Mouse (Mus musculus): ENCODE measurements around the gene Ssh1. TPM values are rescaled to one million over a fixed set of nuclear protein-coding genes. Genes with fewer than 3 reads are reported as not detected.
A peak's percentile ranks its signal among the peaks of the same experiment; 100 is the strongest.

Gene Ssh1
- polyA plus RNA-seq, 1 experiment: 19.2 TPM

DNA sequence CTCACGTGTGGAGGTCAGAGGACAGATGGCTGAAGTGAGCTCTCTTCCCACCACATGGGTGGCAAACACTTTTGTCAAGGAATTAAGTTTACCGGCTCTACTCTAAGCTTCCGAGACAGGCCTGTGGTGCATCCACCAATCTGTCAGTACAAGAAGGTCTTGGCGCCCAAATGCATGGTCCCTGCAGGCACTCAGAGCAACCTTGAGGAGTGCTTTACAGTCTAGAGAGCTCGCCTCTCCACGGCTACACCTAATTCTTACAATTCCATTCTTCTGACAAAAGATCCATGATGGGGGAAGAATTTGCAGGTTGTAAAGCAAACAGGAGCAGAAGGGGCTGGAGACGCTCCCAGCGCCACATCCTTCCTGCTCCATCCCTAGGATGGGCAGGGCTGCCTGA lies 17.1 kb downstream of the Ssh1 start:
- DNase-seq (ENCODE audit: low read depth): no peak
- no peak for TF ChIP-seq POLR2A (IDR thresholded peaks at IDR 0.05; ENCODE audit: borderline replicate concordance, extremely low read depth, insufficient read depth, insufficient read length, poor library complexity, severe bottlenecking)
- TF ChIP-seq CTCF (IDR thresholded peaks at IDR 0.05; ENCODE audit: borderline replicate concordance, extremely low read depth, insufficient read depth, insufficient read length): no peak

DNA sequence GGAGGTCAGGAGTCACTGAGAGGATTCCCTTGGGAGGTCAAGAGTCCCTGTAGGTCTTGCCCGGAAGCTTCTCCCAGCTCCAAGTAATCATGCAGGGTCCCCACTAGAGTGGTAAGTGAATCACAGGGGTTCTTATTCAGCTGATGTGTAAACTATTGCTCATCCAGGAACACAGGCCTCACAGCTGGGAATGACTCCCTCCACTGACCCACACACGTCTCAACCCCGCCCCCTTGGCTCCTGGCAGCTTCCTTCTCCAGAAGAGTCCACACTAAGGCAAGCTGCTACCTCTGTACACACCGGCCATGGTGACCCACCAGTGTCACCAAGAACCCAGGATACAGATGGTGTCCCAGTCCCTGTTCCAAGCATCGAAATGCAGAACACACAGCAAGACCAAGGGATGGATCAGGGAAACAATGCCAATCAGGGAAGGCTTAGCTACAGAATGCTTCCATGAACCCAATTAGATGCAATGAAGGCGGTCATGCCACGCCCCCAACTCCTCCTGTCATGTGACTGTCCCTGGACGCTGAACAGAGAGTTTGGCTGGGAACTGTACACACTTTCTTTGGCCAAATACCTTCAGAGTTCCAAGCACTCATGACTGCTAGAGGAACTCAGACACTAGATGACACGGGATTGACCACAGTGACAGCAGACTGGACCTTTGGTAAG lies 18.0 kb downstream of the Ssh1 start:
- peak; percentile 47 for DNase-seq (ENCODE audit: low read depth)
- TF ChIP-seq CTCF (IDR thresholded peaks at IDR 0.05; ENCODE audit: borderline replicate concordance, extremely low read depth, insufficient read depth, insufficient read length) (no peak), POLR2A (IDR thresholded peaks at IDR 0.05; ENCODE audit: borderline replicate concordance, extremely low read depth, insufficient read depth, insufficient read length, poor library complexity, severe bottlenecking) (no peak)

DNA sequence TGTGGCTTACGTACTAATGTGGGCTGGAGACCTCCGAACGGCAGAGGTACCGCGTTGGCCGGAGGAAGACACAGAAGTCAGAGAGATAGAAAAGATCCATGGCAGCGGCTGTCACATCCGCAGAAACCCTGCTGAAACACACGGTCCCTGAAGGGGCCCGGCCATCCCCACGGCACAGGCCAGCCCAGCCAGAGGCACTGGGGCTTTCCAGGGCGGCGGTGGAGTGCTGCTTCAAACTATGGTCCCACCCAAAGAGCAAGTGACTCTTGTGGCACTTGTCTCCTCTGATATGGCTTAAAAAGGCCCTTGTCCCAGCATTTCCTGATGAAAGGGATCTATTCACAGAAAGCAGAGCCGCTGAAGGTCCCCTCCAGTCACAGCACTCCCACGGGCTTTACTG lies 19.1 kb downstream of the Ssh1 start:
- TF ChIP-seq CTCF (IDR thresholded peaks at IDR 0.05; ENCODE audit: borderline replicate concordance, extremely low read depth, insufficient read depth, insufficient read length) (no peak), POLR2A (IDR thresholded peaks at IDR 0.05; ENCODE audit: borderline replicate concordance, extremely low read depth, insufficient read depth, insufficient read length, poor library complexity, severe bottlenecking) (no peak)
- no peak for DNase-seq (ENCODE audit: low read depth)

DNA sequence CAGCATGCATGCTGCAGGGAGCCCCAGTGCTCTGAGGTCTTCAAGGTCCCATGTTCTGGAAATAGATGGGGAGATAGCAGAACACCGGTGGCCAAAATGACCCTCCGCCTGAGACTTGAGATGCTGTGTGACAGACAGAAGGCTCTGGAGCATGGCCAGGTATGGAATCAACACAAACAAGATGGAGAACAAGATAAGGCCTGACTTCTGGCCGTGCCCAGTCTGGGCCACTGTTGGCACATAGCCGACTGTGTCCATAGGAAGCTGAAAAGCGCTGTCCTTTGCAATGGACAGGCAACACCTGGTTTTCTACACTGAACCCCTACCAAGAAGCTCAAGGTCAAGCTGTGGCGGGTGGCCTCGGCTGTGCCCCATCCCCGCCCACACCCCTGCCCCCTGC lies 19.9 kb downstream of the Ssh1 start:
- TF ChIP-seq POLR2A (IDR thresholded peaks at IDR 0.05; ENCODE audit: borderline replicate concordance, extremely low read depth, insufficient read depth, insufficient read length, poor library complexity, severe bottlenecking) (no peak), CTCF (IDR thresholded peaks at IDR 0.05; ENCODE audit: borderline replicate concordance, extremely low read depth, insufficient read depth, insufficient read length) (no peak)

DNA sequence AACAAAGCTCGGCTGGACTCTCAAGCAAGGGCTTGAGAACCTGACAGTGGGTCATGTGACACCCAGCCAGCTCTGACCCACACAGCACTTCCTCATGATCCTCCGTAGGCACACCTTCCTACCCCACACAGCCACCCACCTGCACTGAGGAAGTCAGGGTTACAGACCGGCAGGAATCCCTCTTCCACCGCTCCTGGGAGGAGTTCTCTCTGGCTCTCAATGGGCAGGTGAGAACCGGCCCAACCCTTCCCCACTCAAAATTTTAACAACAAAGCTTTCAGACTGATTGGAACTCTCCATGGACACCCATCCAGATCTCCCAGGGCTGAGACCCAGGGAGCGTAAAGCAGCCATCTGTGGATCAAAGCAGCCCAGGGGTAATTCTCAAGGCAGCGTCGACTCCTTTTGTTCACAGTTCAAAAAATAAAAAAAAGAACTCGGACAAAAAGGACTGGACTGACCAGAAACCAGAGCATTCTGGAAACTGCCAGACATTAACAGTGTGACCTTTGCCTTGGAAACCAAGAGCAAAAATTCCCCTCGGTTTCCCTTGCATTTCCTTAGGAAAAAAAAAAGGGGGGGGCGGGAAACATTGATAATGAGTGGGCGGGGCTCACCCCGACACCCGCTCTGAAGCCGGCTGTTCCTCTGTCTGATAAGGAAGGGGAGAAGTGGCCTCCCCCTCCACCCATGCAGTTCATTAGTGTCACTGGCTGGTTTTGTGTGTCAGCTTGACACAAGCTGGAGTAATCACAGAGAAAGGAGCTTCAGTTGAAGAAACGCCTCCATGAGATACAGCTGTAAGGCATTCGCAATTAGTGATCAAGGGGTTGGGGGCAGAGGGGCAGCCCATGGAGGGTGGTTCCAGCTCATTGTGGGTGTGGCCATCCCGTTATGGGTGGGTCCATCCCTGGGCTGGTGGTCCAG lies 20.8 kb downstream of the Ssh1 start:
- peak; percentile 78 for DNase-seq (ENCODE audit: low read depth)
- TF ChIP-seq CTCF (IDR thresholded peaks at IDR 0.05; ENCODE audit: borderline replicate concordance, extremely low read depth, insufficient read depth, insufficient read length) (no peak), POLR2A (IDR thresholded peaks at IDR 0.05; ENCODE audit: borderline replicate concordance, extremely low read depth, insufficient read depth, insufficient read length, poor library complexity, severe bottlenecking) (no peak)

More for the DNA sequence above, 19.9 kb downstream of the Ssh1 start:
- DNase-seq (ENCODE audit: low read depth): no peak

DNA sequence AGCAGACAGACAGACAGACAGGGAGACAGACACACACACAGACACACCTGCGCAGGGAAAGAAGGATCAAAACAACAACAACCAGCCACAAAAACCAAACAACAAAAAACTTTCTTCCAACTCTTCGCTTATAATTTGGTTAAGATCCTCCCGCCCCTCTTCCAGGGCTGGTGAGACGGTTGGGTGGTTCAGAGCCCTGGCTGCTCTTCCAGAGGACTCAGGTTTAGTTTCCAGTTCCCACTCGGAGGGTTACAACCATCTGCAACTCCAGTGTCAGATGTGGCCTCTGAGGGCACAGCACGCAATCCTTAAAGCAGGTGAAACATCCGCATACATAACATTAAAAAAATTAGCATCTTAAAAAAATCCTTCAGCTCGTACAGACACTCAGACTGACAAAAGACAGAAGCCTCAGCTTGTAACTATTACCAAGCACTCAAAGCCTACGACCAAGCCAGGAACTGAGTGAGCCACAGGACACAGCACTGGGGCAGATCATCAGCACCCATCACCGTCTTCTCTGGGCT lies 22.2 kb downstream of the Ssh1 start:
- TF ChIP-seq POLR2A (IDR thresholded peaks at IDR 0.05; ENCODE audit: borderline replicate concordance, extremely low read depth, insufficient read depth, insufficient read length, poor library complexity, severe bottlenecking): no peak
- no peak for TF ChIP-seq CTCF (IDR thresholded peaks at IDR 0.05; ENCODE audit: borderline replicate concordance, extremely low read depth, insufficient read depth, insufficient read length)
- no peak for DNase-seq (ENCODE audit: low read depth)

DNA sequence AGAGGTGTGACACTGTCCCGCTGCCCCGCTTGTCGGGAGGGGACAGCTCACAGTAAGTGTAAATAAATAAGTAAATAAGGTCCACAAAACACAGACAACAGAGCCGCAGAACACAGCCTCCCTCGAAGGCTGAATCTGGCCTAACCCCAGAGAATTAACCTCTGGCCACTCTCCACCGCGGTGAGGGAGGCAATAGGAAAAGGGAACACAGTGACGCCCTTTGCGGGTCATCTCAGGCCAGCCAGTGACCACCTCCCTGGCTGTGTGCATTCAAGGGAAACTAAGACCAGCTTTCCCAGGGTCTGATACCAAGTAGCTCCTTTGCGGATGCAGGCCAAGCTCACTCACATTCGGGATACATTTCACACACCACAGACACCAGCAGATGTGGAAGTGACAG lies 25.3 kb downstream of the Ssh1 start:
- no peak for DNase-seq (ENCODE audit: low read depth)
- TF ChIP-seq CTCF (IDR thresholded peaks at IDR 0.05; ENCODE audit: borderline replicate concordance, extremely low read depth, insufficient read depth, insufficient read length): no peak

DNA sequence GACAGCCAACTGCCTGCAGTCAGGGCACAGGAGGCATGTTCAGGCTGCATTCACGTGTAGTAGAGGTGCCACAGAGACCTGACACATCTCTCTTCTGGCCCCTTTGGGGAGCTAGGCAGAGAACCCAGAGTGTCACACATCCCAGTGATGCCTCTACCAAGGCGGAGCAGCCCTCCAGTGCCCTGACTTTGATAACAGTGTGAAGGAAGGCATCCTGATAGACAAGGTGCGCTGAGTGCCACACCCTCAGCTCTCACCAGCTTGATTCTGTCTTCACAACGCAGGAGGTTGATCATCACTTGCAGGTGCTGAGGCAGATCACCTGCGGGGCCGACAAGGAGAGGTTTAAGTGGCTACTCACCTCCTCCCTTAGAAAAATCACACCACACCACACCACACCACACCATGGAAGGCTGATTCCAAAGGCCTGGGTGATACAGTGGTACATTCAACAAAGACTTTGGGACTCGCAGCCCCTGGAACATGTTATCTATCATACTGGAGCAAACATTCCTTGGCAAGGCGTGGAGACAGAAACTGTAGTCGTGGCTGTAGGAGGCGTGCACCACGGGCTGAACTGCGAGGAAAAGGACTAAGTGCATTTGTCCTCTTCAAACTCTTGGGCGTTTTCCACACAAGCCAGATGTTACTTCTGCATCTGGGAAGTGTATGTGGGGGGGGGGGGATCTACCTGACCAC lies 27.1 kb downstream of the Ssh1 start:
- TF ChIP-seq CTCF (IDR thresholded peaks at IDR 0.05; ENCODE audit: borderline replicate concordance, extremely low read depth, insufficient read depth, insufficient read length) (no peak), POLR2A (IDR thresholded peaks at IDR 0.05; ENCODE audit: borderline replicate concordance, extremely low read depth, insufficient read depth, insufficient read length, poor library complexity, severe bottlenecking) (no peak)
- DNase-seq (ENCODE audit: low read depth): no peak

DNA sequence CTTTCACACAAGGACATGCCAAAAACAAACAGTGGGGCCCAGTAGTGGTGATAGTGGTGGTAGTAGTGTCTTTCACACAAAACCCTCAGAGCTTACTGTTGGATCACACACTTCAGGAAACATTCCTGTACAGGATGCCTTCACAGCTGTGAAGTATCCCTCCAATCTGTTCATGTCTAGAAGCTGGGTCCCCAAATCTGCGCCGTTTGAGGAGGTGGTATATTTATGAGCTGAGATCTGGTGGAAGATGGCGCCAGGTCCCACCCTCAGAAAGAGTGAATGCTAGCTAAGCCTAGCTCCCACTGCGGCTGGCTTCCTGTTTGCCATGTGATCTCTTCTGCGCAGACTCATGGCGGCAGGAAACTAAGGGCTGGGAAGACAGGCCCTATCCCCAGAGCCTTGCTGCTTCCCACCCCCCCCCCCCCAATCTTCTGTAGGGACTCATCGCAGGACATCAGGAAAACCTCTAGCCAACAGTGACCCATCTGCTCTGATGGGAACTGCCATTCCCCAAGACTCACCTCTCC lies 28.0 kb downstream of the Ssh1 start:
- no peak for DNase-seq (ENCODE audit: low read depth)
- TF ChIP-seq POLR2A (IDR thresholded peaks at IDR 0.05; ENCODE audit: borderline replicate concordance, extremely low read depth, insufficient read depth, insufficient read length, poor library complexity, severe bottlenecking): no peak
- TF ChIP-seq CTCF (IDR thresholded peaks at IDR 0.05; ENCODE audit: borderline replicate concordance, extremely low read depth, insufficient read depth, insufficient read length): no peak

DNA sequence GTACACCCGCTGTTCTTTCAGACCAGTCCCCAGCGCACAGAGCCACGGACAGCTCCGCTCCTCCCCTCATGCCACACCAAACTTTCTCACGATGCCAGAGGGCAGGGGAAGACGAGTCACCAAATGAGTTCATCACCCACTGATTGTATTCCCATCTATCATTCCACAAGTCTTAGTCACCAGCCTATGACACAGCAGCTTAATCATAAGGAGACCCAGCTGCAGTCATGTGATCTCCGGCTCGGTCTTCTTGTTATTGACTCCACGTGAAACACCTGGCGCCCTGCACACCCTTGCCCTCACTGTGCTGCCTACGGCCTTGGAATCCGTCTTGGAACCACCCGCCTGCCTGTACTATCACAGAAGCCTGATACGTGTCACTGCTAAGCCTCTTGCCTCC lies 28.7 kb downstream of the Ssh1 start:
- TF ChIP-seq CTCF (IDR thresholded peaks at IDR 0.05; ENCODE audit: borderline replicate concordance, extremely low read depth, insufficient read depth, insufficient read length): no peak
- no peak for TF ChIP-seq POLR2A (IDR thresholded peaks at IDR 0.05; ENCODE audit: borderline replicate concordance, extremely low read depth, insufficient read depth, insufficient read length, poor library complexity, severe bottlenecking)
- no peak for DNase-seq (ENCODE audit: low read depth)

DNA sequence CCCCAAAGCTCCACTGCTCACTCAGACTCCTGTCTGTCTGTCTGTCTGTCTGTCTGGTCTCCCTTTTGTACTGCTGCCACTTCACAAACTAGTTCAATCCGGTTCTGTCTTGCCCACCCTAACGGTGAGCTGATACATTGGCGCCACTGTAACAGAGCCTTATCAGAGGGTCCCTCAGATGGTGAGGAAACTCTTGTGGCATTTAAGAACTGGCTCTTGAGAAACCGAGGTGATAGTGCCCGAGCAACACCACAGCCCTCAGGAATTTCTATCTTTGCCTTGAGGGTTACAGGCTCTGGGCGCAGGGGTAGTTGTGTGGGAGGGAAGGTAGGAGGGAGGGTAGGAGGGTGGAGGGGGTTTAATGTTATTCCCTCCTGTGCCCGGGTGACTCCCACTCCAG lies 31.9 kb downstream of the Ssh1 start:
- TF ChIP-seq CTCF (IDR thresholded peaks at IDR 0.05; ENCODE audit: borderline replicate concordance, extremely low read depth, insufficient read depth, insufficient read length) (no peak), POLR2A (IDR thresholded peaks at IDR 0.05; ENCODE audit: borderline replicate concordance, extremely low read depth, insufficient read depth, insufficient read length, poor library complexity, severe bottlenecking) (no peak)
- no peak for DNase-seq (ENCODE audit: low read depth)

Data from brain, embryonic 14.5 days (tissue).